Comparison of ENCODE assay signal across 13 mouse cellular contexts in genomic region chr5:53241963-53242362, GRCm38 (mm10).
"Had no signal": no experiment of that assay in that cellular context is flagged by ENCODE, and none has a peak within 500 bp of the region (broad histone marks: within the 10 kb centered on the region; RNA-seq: fewer than 3 reads in every experiment).

No protein-coding gene starts in this region.

- ATAC-seq: liver, embryonic 12.5 days had no signal

- H3K9me3 ChIP-seq: limb, embryonic 15.5 days; liver, embryonic 12.5 days; lung, embryonic 15.5 days; midbrain, embryonic 10.5 days; neural tube, embryonic 15.5 days had no signal

- H3K27me3 ChIP-seq: limb, embryonic 15.5 days; liver, embryonic 12.5 days; lung, embryonic 15.5 days; neural tube, embryonic 15.5 days had no signal

- H3K9ac ChIP-seq: limb, embryonic 15.5 days; liver, embryonic 12.5 days; lung, embryonic 15.5 days; neural tube, embryonic 15.5 days had no signal

- DNase-seq: kidney, adult 18-20 months; kidney, postnatal 14 days; midbrain, embryonic 14.5 days; right cerebral cortex, adult 18-20 months; right cerebral cortex, postnatal 25 days; thymus, adult 18-20 months; thymus, postnatal 36 days had no signal

- H3K4me2 ChIP-seq: limb, embryonic 15.5 days; liver, embryonic 12.5 days; lung, embryonic 15.5 days; neural tube, embryonic 15.5 days had no signal

- H3K27ac ChIP-seq: limb, embryonic 15.5 days; liver, embryonic 12.5 days; lung, embryonic 15.5 days; midbrain, embryonic 10.5 days; neural tube, embryonic 15.5 days had no signal

- H3K4me3 ChIP-seq: limb, embryonic 15.5 days; liver, embryonic 12.5 days; lung, embryonic 15.5 days; midbrain, embryonic 10.5 days; myocyte; neural tube, embryonic 15.5 days had no signal

- H3K36me3 ChIP-seq: limb, embryonic 15.5 days; liver, embryonic 12.5 days; lung, embryonic 15.5 days; midbrain, embryonic 10.5 days; neural tube, embryonic 15.5 days had no signal

- H3K4me1 ChIP-seq: limb, embryonic 15.5 days; liver, embryonic 12.5 days had no signal
